Mouse (Mus musculus) gastrocnemius, adult 2 months (tissue): Measurements from ENCODE around the gene Ddx50. TPM values are rescaled to one million over a fixed set of nuclear protein-coding genes. Genes with fewer than 3 reads are reported as not detected.
"Not testable (repeated sequence)": the region's sequence is repeated elsewhere in the genome, so short reads cannot be mapped to it uniquely, and the experiment has no call there.

Experiments
- DNase-seq: peaks from one replicate; pipeline ENCODE4 v3.0.0; 2022
- H3K27ac ChIP-seq: fragments of 200-600 bp; 2 replicates; pipeline ENCODE4 v1.8.1; 2022; ENCODE audit warnings: mild to moderate bottlenecking
- H3K4me3 ChIP-seq: fragments of 200-600 bp; 2 replicates; pipeline ENCODE4 v1.8.1; 2022; ENCODE audit warnings: mild to moderate bottlenecking, moderate library complexity
- CTCF ChIP-seq: fragments of 200-600 bp; IDR thresholded peaks from 2 replicates; pipeline ENCODE4 v1.8.1; 2022; ENCODE audit warnings: antibody characterized with exemption, mild to moderate bottlenecking, moderate library complexity
- intact Hi-C: fragments of 180-260 bp; cut with DNase I; formaldehyde crosslinking; loops from one replicate; pipeline ENCODE4 v1.15.1; 2025
- microRNA-seq: library from miRNA; unstranded; fragments of <30 nt; microRNA quantifications from one replicate; pipeline ENCODE4 v1.2.0, GENCODE M21; 2021
- total RNA-seq, 2 experiments: library from RNA; stranded (reverse); gene quantifications; 2 replicates each; pipeline ENCODE4 v1.2.3; 2021

The Ddx50 gene
- total RNA-seq, 2 experiments from 2014 or later: 47.9 to 50.7 TPM

- TF ChIP-seq CTCF: no peak
- DNase-seq: no peak
- no peak overlapping the region for H3K4me3 ChIP-seq
- intact Hi-C loops: no loop called here
- H3K27ac ChIP-seq: no peak overlapping the region
Observed at GRCm38 (mm10) chr10:62592496-62592895, 58.5 kb downstream of the Ddx50 start.

- Histone ChIP-seq H3K27ac (peak overlapping the region; percentile 40; the same call in 1 of the 2 replicates), H3K4me3 (peak overlapping the region; percentile 32)
- peak; percentile 80 for DNase-seq
- intact Hi-C loops: no loop called here
- peak; percentile 97; the same call in 1 of the 2 replicates for TF ChIP-seq CTCF
Observed at GRCm38 (mm10) chr10:62590200-62590599, 60.8 kb downstream of the Ddx50 start.

GRCm38 (mm10) chr10:62588616-62589015 is 62.4 kb downstream of the Ddx50 start:
- TF ChIP-seq CTCF: no peak
- Histone ChIP-seq H3K27ac (no peak overlapping the region), H3K4me3 (no peak overlapping the region)
- intact Hi-C loops: no loop called here
- DNase-seq: no peak

GRCm38 (mm10) chr10:62583245-62583644 is 67.8 kb downstream of the Ddx50 start:
- H3K27ac ChIP-seq: no peak overlapping the region
- H3K4me3 ChIP-seq: no peak overlapping the region
- intact Hi-C loops: no loop called here
- no peak for TF ChIP-seq CTCF
- no peak for DNase-seq

GRCm38 (mm10) chr10:62582701-62583100 is 68.3 kb downstream of the Ddx50 start:
- intact Hi-C loops: no loop called here
- TF ChIP-seq CTCF: no peak
- no peak overlapping the region for H3K27ac ChIP-seq
- DNase-seq: no peak
- no peak overlapping the region for H3K4me3 ChIP-seq

GRCm38 (mm10) chr10:62582263-62582662 is 68.8 kb downstream of the Ddx50 start:
- intact Hi-C loops: no loop called here
- Histone ChIP-seq H3K4me3 (no peak overlapping the region), H3K27ac (no peak overlapping the region)
- no peak for DNase-seq
- no peak for TF ChIP-seq CTCF

- DNase-seq, H3K27ac ChIP-seq, intact Hi-C loops, H3K4me3 ChIP-seq: not testable (repeated sequence)
Observed at GRCm38 (mm10) chr10:62579129-62579528, 71.9 kb downstream of the Ddx50 start.

GRCm38 (mm10) chr10:62578338-62579100 is 72.5 kb downstream of the Ddx50 start, which contains the start of gene Kif1bp:
Gene Kif1bp, minus strand, starts transcription at chr10:62578457.
- DNase-seq: peak; percentile 98
- Histone ChIP-seq H3K27ac (peak within 1 kb of the TSS; percentile 91), H3K4me3 (peak within 1 kb of the TSS; percentile 83)
- intact Hi-C loops: no loop called here
- TF ChIP-seq CTCF: no peak

- no peak for DNase-seq
- intact Hi-C loops: no loop called here
- TF ChIP-seq CTCF: no peak
- Histone ChIP-seq H3K27ac (peak overlapping the region; percentile 91), H3K4me3 (peak overlapping the region; percentile 83)
Observed at GRCm38 (mm10) chr10:62577673-62578337, 73.2 kb downstream of the Ddx50 start.

- no peak for DNase-seq
- intact Hi-C loops: no loop called here
- Histone ChIP-seq H3K4me3 (no peak overlapping the region), H3K27ac (no peak overlapping the region)
- TF ChIP-seq CTCF: no peak
Observed at GRCm38 (mm10) chr10:62575001-62575400, 76.0 kb downstream of the Ddx50 start.

- TF ChIP-seq CTCF: no peak
- intact Hi-C loops: no loop called here
- DNase-seq: no peak
- H3K27ac ChIP-seq: no peak overlapping the region
- H3K4me3 ChIP-seq: no peak overlapping the region
Observed at GRCm38 (mm10) chr10:62570126-62570871, 80.7 kb downstream of the Ddx50 start.

GRCm38 (mm10) chr10:62568861-62569260 is 82.2 kb downstream of the Ddx50 start:
- intact Hi-C loops: no loop called here
- DNase-seq: no peak
- TF ChIP-seq CTCF: no peak
- no peak overlapping the region for H3K4me3 ChIP-seq
- H3K27ac ChIP-seq: no peak overlapping the region

Small RNAs within 50 kb of the gene (microRNA-seq; reads per million reads assigned to microRNA genes)
- not detected for gene Mir7215

Other genes starting within 250 kb of the Ddx50 start
- gene Hkdc1, start 228.7 kb downstream of the Ddx50 start, total RNA-seq: not detected
- under 1 TPM; 0.11 to 0.13 TPM for gene 4930507D05Rik, start 201.7 kb downstream of the Ddx50 start, total RNA-seq
- 10 to 100 TPM; 14.5 to 21.4 TPM for gene Supv3l1, start 201.5 kb downstream of the Ddx50 start, total RNA-seq
- gene Vps26a, start 164.4 kb downstream of the Ddx50 start, total RNA-seq: 10 to 100 TPM; 30.1 to 30.4 TPM
- 10 to 100 TPM; 12.9 to 19.7 TPM for gene Srgn, start 123.8 kb downstream of the Ddx50 start, total RNA-seq
- 10 to 100 TPM; 29.4 to 30.5 TPM for gene Kif1bp, start 72.8 kb downstream of the Ddx50 start, total RNA-seq
- 10 to 100 TPM; 31.3 to 34.7 TPM for gene Ddx21, start 48.9 kb downstream of the Ddx50 start, total RNA-seq
- under 1 TPM; 0.22 to 0.33 TPM for gene Stox1, start 74.9 kb upstream of the Ddx50 start, total RNA-seq
- 10 to 100 TPM; 31.1 to 33.0 TPM for gene Ccar1, start 141.1 kb upstream of the Ddx50 start, total RNA-seq